Mouse (Mus musculus) embryo, embryonic 11.5 days (tissue): ENCODE results near the gene Gm3435.
"Not testable (repeated sequence)": the region's sequence is repeated elsewhere in the genome, so short reads cannot be mapped to it uniquely, and the experiment has no call there.

Experiments used
- DNase-seq: peaks from one replicate; pipeline ENCODE4 v3.0.0-alpha.2; 2012; ENCODE audit warnings: low read depth, low spot score

The Gm3435 gene

GRCm38 (mm10) chr17:15040455-15040854, 30.5 kb downstream of the Gm3435 start:
- not testable (repeated sequence) for DNase-seq

- DNase-seq, result not testable (repeated sequence)
Observed at GRCm38 (mm10) chr17:15041175-15041729, 31.3 kb downstream of the Gm3435 start, which contains the start of the genes Ermard, Tcte3 and Gm3448. TSS of gene Ermard (plus strand) at chr17:15041208. TSS of gene Tcte3 (minus strand) at chr17:15041488. TSS of gene Gm3448 (minus strand) at chr17:15041537.

- DNase-seq, result not testable (repeated sequence)
Observed at GRCm38 (mm10) chr17:15050338-15050737, 40.4 kb downstream of the Gm3435 start.

- not testable (repeated sequence) for DNase-seq
Observed at GRCm38 (mm10) chr17:15052766-15053165, 42.8 kb downstream of the Gm3435 start.

- DNase-seq, result not testable (repeated sequence)
Observed at GRCm38 (mm10) chr17:15053183-15053828, 43.3 kb downstream of the Gm3435 start.

GRCm38 (mm10) chr17:15053829-15054200, 43.8 kb downstream of the Gm3435 start:
- not testable (repeated sequence) for DNase-seq

- no peak for DNase-seq
Observed at GRCm38 (mm10) chr17:15055925-15056324, 45.9 kb downstream of the Gm3435 start.

GRCm38 (mm10) chr17:15058161-15058591, 48.2 kb downstream of the Gm3435 start:
- no peak for DNase-seq

GRCm38 (mm10) chr17:15059646-15060045, 49.7 kb downstream of the Gm3435 start:
- DNase-seq, result no peak

- no peak for DNase-seq
Observed at GRCm38 (mm10) chr17:15060356-15060755, 50.4 kb downstream of the Gm3435 start.

GRCm38 (mm10) chr17:15065391-15066024, 55.5 kb downstream of the Gm3435 start:
- peak; percentile 70 for DNase-seq

GRCm38 (mm10) chr17:15066066-15066465, 56.1 kb downstream of the Gm3435 start:
- peak; percentile 36 for DNase-seq

GRCm38 (mm10) chr17:15066911-15067310, 56.9 kb downstream of the Gm3435 start:
- DNase-seq, result no peak

GRCm38 (mm10) chr17:15068040-15068792, 58.2 kb downstream of the Gm3435 start:
- DNase-seq, result no peak

- no peak for DNase-seq
Observed at GRCm38 (mm10) chr17:15069124-15069523, 59.1 kb downstream of the Gm3435 start.
